Mouse (Mus musculus) intestine, postnatal 0 days (tissue): ENCODE results near the gene Cpped1. TPM values are rescaled to one million over a fixed set of nuclear protein-coding genes. Genes with fewer than 3 reads are reported as not detected.

Experiments used
- ATAC-seq: fragments of 200-750 bp; cut with Nextera tagmentation; 2 replicates; pipeline ENCODE4 v1.8.0; 2017; ENCODE audit warnings: mild to moderate bottlenecking, moderate TSS enrichment, moderate library complexity
- H3K27ac ChIP-seq: fragments of 300-500 bp; sonication (generic); 2 replicates; pipeline ENCODE4 v1.5.1; 2014; ENCODE audit warnings: mild to moderate bottlenecking, low read depth, low read length, moderate library complexity
- H3K27me3 ChIP-seq: fragments of 300-500 bp; sonication (generic); replicated peaks from 2 replicates; pipeline ENCODE4 v1.6.1; 2014; ENCODE audit warnings: low read length, mixed read lengths; ENCODE audit not compliant: control insufficient read depth, insufficient read depth
- H3K36me3 ChIP-seq: fragments of 300-500 bp; sonication (generic); 2 replicates; pipeline ENCODE4 v1.6.1; 2014; ENCODE audit warnings: mild to moderate bottlenecking, moderate library complexity; ENCODE audit not compliant: control insufficient read depth, insufficient read depth
- H3K4me1 ChIP-seq: fragments of 300-500 bp; sonication (generic); replicated peaks from 2 replicates; pipeline ENCODE4 v1.6.1; 2014; ENCODE audit warnings: antibody characterized with exemption, low read length, mixed read lengths; ENCODE audit not compliant: control insufficient read depth, insufficient read depth
- H3K4me2 ChIP-seq: fragments of 300-500 bp; sonication (generic); replicated peaks from 2 replicates; pipeline ENCODE4 v1.6.1; 2014; ENCODE audit warnings: low read depth, mild to moderate bottlenecking, moderate library complexity
- H3K4me3 ChIP-seq: fragments of 300-500 bp; sonication (generic); 2 replicates; pipeline ENCODE4 v1.5.1; 2014; ENCODE audit warnings: low read depth, low read length
- H3K9ac ChIP-seq: fragments of 300-500 bp; sonication (generic); 2 replicates; pipeline ENCODE4 v1.6.1; 2014; ENCODE audit warnings: mild to moderate bottlenecking, low read depth, low read length
- H3K9me3 ChIP-seq: fragments of 300-500 bp; sonication (generic); 2 replicates; pipeline ENCODE4 v1.6.1; 2016; ENCODE audit warnings: mixed run types; ENCODE audit not compliant: control insufficient read depth
- CTCF ChIP-seq: sonication (generic); IDR thresholded peaks from 2 replicates; pipeline ENCODE4 v1.5.1; 2016; ENCODE audit warnings: low read depth, mild to moderate bottlenecking, control low read depth, antibody characterized with exemption, moderate library complexity
- WGBS: fragments of 180-500 bp; shearing (Covaris S2); extraction: QIAGEN DNeasy Blood & Tissue Kit; methylation state at CpG from one replicate; pipeline ENCODE4 v1.1.7; 2014; 5-methylcytosine and 5-hydroxymethylcytosine counted together
- polyA plus RNA-seq: library from polyadenylated mRNA; unstranded; fragments of >200 nt; fragmentation: Nextera tagmentation; extraction: Ambion mirVana; gene quantifications from 2 replicates; pipeline ENCODE4 v1.2.1, GENCODE M21; 2015

Gene Cpped1
- 28.0 and 31.6 TPM in 2 replicates for polyA plus RNA-seq

- H3K4me1 ChIP-seq, result no peaks in the 10 kb centered on the region
- peaks cover 5% of the 10 kb centered on the region; the same call in 1 of the 2 replicates for H3K36me3 ChIP-seq
- H3K4me3 ChIP-seq, result peak within 1 kb of the TSS; percentile 60
- peak; percentile 7; the same call in 1 of the 2 replicates for TF ChIP-seq CTCF
- ATAC-seq, result peak; percentile 97
- H3K9ac ChIP-seq, result peak within 1 kb of the TSS; percentile 80
- H3K9me3 ChIP-seq, result no peaks in the 10 kb centered on the region
- H3K4me2 ChIP-seq, result peak within 1 kb of the TSS; percentile 60
- under 1% methylated on average over 32 of the region's 32 CpGs for WGBS
- no peaks in the 10 kb centered on the region for H3K27me3 ChIP-seq
- peak within 1 kb of the TSS; percentile 84 for H3K27ac ChIP-seq
Measured at GRCm38 (mm10) chr16:11909035-11909591, at the start of gene Cpped1. Gene Cpped1 (minus strand): TSS chr16:11909445.

DNA sequence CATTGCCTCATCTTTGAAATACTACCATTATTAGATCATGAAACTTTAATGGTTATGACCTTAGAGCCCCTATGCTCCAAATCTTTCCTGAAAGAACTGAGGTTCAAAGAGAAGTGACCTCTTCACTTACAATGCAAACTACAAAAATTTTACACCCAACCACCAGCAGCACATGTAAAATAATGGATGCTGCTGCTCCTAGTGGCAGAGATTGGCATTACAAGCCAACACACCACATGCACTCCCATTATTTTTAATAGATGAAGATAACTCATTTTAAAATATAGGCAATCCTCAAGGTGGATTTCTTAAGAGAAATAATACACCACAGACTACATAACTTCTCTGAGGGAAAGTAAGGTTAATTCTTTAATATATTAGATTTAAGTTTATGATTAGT is 31.2 kb upstream of the Cpped1 start:
- Histone ChIP-seq H3K27ac (no peak overlapping the region), H3K9ac (no peak overlapping the region), H3K4me1 (no peaks in the 10 kb centered on the region), H3K9me3 (no peaks in the 10 kb centered on the region; the same call in 1 of the 2 replicates), H3K36me3 (no peaks in the 10 kb centered on the region), H3K4me3 (no peak overlapping the region), H3K27me3 (no peaks in the 10 kb centered on the region), H3K4me2 (no peak overlapping the region)
- peak; percentile 81 for TF ChIP-seq CTCF
- no peak for ATAC-seq

- Histone ChIP-seq H3K27ac (no peak overlapping the region), H3K27me3 (no peaks in the 10 kb centered on the region), H3K4me2 (no peak overlapping the region), H3K4me3 (no peak overlapping the region), H3K9ac (no peak overlapping the region), H3K4me1 (no peaks in the 10 kb centered on the region), H3K36me3 (peaks cover 5% of the 10 kb centered on the region; the same call in 1 of the 2 replicates), H3K9me3 (no peaks in the 10 kb centered on the region)
- no peak for ATAC-seq
- no peak for TF ChIP-seq CTCF
- WGBS, result 63% methylated on average over 3 of the region's 3 CpGs
Measured at GRCm38 (mm10) chr16:11910801-11911200, 1.6 kb upstream of the Cpped1 start.

DNA sequence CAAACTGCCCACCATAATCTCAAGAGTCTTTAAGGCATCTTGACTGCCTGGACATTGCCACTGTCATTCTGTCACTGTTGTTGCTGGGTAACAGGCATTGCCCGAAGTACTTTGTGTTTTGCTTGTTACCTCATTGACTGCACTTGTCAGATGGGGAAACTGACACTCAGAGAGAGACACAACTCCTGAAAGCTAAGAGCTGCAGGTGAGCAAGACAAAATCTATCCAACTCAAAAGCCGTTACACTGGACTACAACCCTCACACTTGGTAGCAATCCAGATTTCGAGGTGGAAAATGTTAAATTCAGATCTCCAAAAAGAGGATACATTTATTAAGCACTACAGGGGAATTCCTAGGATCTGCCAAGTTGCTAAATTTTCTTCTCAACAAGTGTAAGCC is 572 bp upstream of the Cpped1 start:
- no peak overlapping the region for H3K27ac ChIP-seq
- H3K4me1 ChIP-seq, result no peaks in the 10 kb centered on the region
- peak overlapping the region; percentile 60; the same call in 1 of the 2 replicates for H3K4me2 ChIP-seq
- no peaks in the 10 kb centered on the region for H3K27me3 ChIP-seq
- ATAC-seq, result no peak
- H3K9ac ChIP-seq, result no peak overlapping the region
- WGBS, result 74% methylated on average over 3 of the region's 3 CpGs
- H3K36me3 ChIP-seq, result peaks cover 5% of the 10 kb centered on the region; the same call in 1 of the 2 replicates
- no peak overlapping the region for H3K4me3 ChIP-seq
- no peak for TF ChIP-seq CTCF
- H3K9me3 ChIP-seq, result no peaks in the 10 kb centered on the region

DNA sequence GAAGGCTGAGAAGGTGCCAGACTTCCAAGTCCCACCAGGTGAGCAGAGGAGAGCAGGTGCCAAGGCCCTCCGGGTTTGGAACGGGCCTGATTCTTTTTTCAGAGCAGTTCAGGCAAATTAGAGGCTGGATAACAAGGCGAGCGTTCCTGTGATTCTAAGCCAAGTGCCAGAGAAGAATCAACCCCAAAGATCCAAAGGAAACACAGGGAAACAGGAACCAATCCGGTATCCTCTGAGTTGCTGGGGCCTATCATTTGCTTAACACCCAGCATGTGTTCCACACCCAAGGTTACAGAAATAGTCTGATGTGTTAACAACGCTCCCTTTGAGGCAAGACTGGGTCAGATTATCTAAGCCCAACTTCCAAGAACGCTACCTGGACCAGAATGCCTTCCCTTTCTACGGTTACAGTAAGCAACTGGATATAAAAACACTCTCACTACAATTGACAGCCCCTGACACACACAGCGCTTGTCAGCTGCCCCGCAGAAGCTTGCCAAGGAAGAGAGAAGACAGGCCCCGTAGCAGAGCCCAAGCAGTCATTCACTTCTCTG is 707 bp downstream of the Cpped1 start:
- H3K27ac ChIP-seq, result peak overlapping the region; percentile 84
- 12% methylated on average over 11 of the region's 11 CpGs for whole genome bisulfite sequencing
- peak overlapping the region; percentile 60 for H3K4me2 ChIP-seq
- peak; percentile 41 for ATAC-seq
- H3K9me3 ChIP-seq, result no peaks in the 10 kb centered on the region
- no peaks in the 10 kb centered on the region for H3K27me3 ChIP-seq
- no peak for TF ChIP-seq CTCF
- H3K36me3 ChIP-seq, result peaks cover 5% of the 10 kb centered on the region; the same call in 1 of the 2 replicates
- H3K4me1 ChIP-seq, result no peaks in the 10 kb centered on the region
- H3K9ac ChIP-seq, result peak overlapping the region; percentile 80
- peak overlapping the region; percentile 60 for H3K4me3 ChIP-seq

- Histone ChIP-seq H3K27ac (no peak overlapping the region), H3K4me2 (peak overlapping the region; percentile 60), H3K9ac (no peak overlapping the region), H3K4me3 (no peak overlapping the region), H3K27me3 (no peaks in the 10 kb centered on the region), H3K9me3 (no peaks in the 10 kb centered on the region), H3K36me3 (peaks cover 5% of the 10 kb centered on the region; the same call in 1 of the 2 replicates), H3K4me1 (no peaks in the 10 kb centered on the region)
- 65% methylated on average over 4 of the region's 4 CpGs for WGBS
- no peak for ATAC-seq
- no peak for TF ChIP-seq CTCF
Measured at GRCm38 (mm10) chr16:11907816-11908215, 1.4 kb downstream of the Cpped1 start.
